Mouse (Mus musculus) CD4-positive helper T cell, adult 2 months (primary cell): ENCODE results near the gene Ly6g5b.
A peak's percentile ranks its signal among the peaks of the same experiment; 100 is the strongest.
"Not testable (repeated sequence)": the region's sequence is repeated elsewhere in the genome, so short reads cannot be mapped to it uniquely, and the experiment has no call there.

Experiments
- DNase-seq: peaks from one replicate; pipeline ENCODE4 v3.0.0-alpha.2; 2012; ENCODE audit warnings: low read depth, missing footprints, low spot score

Gene Ly6g5b

DNA sequence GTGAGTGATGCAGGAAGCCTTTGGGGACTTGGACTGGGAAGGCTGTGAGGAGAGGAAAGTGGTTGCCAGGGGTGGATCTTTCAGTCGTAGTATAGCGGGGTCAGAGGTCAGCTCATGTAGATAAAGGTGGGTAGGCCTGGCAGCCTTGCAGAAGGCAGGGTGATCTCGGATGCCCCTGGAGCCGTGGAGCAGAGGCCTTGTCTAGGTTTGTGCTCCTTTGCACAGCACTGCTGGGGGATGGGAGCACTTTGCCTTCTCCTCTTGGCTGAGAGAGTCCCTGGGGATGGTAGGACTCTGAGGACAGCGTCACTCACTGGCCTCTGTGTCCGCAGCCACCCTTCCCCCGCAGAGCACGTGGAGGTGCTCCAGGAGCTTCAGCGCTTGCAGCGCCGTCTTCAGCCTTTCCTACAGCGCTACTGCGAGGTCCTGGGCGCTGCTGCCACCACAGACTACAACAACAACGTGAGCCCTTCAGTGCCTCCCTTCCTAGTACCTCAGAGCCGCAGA is 25.3 kb upstream of the Ly6g5b start:
- no peak for DNase-seq

DNA sequence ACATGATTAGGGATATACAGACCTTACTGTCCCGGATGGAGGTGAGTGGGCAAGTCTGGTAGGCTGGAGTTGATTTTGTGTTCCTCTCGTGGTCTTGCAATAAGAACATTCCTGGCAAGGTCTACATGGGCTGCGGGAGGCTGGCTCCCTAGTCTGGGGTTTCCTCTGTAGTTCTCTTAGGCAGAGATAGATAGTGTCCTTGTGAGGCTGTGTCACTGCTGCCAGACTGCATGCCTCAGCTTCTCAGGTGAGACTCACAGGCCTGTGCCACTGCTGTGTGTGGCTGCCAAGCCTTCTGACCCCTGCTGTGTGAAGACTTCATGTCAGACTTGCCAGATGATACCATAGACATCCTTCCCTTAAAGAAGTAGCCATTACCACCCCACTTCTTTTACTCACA is 24.0 kb upstream of the Ly6g5b start:
- DNase-seq: no peak

DNA sequence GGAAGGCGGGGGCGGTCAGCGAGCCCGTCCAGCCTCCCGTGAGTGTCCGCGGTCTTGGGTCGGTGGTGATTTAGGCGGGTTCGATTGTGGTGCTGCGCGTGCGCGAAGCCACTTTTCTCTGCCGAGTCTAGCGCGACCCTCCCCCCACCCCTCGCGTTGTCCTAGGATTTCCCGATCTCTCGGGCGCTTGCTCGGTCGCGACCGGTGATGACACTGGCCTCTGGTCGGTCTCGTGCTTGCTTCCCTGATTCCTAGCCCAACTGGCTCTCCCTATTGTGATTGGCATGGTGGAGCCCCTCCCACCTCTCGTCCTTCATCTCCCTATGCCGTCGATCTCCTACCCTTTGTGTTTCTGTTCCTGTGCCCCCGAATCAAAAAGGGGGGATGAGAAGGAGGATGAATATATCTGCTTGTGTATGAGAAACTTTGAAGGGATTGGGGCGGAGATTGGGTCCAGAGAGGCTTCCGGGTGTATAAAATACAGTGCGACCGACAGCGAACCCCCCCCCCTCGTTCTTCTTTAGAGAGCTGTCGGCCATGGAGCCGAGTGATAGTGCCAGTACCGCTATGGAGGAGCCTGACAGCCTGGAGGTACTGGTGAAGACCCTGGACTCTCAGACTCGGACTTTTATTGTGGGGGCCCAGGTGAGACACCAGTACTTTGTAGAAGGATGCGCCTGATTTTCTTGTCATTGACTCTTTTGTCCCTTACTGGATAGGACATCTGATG is 20.5 kb upstream of the Ly6g5b start:
- no peak for DNase-seq

DNA sequence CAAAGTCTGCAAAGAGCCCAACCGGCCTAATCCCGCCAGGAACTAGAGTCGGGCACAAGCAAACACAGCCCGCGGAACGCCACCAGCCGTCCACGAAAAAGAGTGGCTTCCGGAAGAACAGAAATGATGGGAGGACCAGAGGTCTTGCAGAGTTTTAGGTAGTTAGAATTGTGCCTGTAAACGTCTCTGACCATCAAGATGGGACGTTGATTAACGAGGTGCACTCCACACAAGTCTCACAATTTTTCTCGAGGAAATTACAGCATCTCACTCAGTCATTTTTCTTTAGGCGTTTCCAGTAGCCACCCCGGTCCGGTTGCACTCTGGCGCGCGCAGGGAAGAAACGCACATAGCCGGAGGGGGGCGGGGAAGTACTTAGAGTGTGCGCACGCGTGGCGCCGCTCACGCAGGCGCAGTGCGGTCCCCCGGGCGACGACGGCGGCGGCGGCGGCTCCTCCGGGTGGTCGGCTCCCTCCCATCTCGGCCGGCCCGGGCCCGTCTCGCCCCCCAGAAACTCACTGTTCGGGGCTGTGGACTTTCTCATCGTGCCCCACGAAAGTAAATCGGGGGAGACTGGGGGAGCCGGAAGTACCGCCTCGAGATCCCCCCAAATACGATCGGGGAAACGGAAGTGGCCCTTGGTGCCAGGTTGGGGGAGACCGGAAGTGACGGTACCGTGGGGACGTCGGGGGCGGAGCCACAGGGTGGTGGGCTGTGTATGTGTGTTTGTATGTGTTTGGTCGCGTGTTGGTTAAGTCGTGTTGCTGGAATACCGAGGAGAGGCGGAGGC is 19.8 kb upstream of the Ly6g5b start, which contains the start of gene Bag6:
Gene Bag6 (plus strand): TSS at position 378 of the 790 bp plus-strand sequence.
- DNase-seq: peak; percentile 98

DNA sequence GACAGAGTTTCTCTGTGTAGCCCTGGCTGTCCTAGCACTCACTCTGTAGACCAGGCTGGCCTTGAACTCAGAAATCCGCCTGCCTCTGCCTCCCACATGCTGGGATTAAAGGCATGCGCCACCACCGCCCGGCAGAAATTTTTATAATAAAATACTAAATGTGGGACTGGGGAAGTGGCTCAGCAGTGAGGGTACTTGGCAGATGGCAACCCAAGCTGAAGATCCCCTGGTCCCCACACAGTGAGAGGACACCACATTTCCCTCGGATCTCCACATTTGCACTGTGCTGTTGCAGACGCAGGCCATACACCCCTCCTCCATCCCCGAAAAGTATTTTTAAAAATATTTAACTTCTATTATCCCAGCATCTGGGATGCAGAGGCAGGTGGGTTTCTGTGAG is 18.3 kb upstream of the Ly6g5b start:
- no peak for DNase-seq

DNA sequence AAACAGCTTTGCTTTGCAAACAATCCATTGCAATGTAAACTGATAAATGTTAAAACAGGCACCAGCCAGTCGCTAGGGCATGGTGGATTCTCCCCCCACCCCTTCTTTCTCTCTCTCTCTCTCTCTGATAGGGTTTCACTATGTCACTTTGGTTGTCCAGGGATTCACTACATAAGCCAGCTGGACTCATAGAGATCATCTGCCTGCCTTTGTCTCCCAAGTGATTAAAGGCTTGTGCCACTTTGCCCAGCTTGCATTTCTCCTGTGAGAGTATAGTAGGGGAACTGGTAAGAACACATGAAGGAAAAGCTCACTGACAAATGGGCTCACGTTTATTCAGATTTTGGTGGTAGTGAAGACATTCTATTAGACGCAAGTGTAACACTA is 16.9 kb upstream of the Ly6g5b start:
- DNase-seq: no peak

DNA sequence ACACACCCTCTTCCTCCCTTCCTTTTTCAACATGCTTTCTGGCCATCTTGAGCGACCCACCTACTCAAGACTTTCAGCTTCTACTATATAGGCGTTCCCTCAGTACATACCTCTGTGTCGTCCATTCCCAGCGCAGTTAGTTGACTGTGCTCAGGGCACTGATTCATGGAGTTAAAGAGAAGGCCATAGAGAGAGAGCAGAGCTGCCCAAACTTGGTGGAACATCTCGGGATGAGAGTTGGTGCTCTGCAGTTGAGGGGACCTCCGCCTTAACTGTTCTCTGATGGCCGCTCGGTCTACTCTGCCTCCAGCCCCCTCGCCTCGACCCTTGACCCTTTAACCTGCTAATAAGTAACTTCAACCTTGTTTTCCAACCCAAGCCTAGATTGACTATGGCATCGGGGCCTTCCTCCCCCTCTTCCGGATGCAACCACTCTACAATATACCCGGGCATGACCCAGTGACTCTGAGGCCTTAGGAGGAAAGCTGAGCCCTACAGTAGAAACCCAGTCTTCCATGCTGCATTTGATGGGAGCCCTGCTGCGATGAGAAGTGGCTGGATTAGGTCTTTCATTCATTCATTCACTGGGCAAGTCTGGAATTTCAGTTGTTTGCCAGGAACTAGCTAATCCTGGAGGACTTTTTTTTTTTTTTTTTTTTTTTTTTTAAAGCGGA is 16.4 kb upstream of the Ly6g5b start, which contains the start of gene Apom:
Gene Apom (minus strand): TSS at position 551 of the 674 bp plus-strand sequence.
- DNase-seq: no peak

DNA sequence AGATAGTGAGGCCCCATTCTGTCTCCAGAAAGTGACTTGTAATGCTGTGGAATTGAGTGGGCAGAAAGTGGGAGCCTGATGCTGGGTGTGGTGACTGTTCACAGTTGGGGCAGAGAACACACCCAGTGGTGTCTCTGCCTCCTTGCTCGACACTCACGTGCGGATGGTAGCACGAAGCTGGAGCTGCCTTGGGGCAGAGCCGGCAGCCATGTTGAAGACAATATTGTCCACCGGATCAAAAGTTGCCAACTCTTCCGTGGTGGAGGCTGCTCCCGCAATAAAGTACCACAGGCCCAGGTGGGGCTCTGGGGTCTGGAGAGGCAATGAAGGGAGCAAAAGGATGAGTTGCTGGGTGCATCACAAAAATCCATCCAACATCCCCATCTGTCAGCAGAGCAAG is 15.8 kb upstream of the Ly6g5b start:
- DNase-seq: no peak

DNA sequence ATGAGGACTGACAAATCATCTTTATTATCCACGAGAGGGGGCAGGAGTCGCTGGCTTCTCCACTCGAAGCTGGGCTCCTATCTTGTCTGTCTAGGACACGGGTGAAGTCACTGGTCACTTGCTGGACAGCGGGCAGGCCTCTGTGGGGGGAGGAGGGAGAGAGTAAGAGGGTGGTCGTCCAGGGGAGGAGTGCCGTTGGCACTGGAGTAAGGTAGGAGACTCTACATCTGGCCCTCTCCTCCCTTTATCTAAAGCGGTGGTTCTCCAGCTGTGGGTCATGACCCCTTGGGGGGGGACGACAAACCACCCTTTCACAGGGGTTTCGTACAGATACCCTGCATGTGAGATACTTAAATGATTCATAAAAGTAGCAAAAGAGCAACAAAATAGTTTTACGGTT is 13.8 kb upstream of the Ly6g5b start:
- no peak for DNase-seq

DNA sequence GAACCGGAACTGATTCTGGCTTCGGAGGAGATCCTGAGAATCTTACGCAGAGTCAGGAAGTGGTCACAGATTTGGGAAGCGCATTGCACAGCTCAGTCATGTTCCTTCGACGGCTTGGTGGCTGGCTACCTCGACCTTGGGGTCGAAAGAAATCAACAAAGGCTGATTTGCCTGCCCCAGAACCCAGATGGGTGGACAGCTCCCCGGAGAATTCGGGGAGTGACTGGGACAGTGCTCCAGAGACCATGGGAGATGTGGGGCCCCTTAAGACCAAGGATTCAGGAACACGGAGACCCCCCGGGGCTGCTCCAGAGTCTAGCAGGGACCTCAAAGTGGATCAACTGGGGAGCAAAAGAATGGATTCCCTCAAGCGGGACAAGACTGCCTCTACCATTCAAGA is 11.8 kb upstream of the Ly6g5b start:
- DNase-seq: no peak

DNA sequence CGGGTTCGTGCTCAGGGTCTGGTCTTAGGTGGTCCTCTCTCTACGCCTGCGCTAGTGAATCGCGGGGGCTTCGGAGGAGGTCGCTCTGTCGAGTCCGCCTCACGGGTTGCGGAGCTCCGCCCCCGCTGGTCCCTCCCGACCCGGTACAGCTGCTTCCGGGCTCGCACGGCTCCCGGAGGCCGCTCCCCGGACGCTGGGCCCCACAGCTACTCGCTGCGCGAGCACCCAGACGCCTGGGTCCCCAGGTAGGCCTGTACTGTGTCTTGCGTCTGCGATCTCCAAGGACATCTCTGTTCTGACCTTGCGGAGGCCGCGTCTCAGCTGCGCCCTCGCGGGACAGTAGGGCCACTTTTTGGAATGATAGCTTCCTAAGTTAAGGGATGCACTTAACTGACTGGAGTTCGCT is 11.0 kb upstream of the Ly6g5b start, which contains the start of gene D17H6S53E:
Gene D17H6S53E (plus strand): TSS at position 168 of the 406 bp plus-strand sequence.
- DNase-seq: peak; percentile 87

DNA sequence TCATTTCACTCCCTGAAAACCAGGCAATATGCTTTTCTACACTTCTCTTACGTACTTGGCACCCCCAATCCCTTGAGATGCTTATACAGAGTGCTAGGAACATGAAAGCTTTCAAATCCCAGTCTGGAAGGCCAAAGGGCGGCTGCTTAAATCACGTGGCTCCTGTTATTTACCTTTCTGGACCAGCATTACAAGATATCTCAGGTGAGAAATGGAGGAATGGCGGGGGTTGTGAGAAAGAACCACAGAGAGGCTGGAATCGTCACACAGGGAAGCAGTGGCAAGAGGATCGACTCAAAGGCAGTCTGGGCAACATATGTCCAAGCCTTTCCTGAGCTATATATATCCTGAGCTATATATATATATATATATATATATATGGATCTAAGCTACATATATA is 10.3 kb upstream of the Ly6g5b start:
- DNase-seq: no peak

DNA sequence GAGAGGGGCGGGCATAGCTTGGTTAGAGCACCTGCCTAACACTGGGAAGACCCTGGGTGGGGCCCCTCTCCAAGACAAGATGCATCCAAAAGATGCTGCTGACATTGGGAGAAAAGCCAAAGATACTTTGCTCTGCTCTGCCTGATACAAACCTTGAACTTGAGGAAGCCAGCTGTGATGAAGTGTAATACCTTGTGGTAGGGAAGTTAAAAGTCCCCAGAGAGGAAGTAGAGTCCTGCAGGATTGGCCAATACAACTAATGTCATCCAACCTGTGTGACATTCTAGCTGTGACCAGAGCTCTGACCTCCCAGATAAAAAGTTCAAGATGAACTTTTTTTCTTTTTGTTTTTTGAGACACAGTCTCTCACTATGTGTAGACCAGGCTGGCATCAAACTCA is 9.9 kb upstream of the Ly6g5b start:
- no peak for DNase-seq

DNA sequence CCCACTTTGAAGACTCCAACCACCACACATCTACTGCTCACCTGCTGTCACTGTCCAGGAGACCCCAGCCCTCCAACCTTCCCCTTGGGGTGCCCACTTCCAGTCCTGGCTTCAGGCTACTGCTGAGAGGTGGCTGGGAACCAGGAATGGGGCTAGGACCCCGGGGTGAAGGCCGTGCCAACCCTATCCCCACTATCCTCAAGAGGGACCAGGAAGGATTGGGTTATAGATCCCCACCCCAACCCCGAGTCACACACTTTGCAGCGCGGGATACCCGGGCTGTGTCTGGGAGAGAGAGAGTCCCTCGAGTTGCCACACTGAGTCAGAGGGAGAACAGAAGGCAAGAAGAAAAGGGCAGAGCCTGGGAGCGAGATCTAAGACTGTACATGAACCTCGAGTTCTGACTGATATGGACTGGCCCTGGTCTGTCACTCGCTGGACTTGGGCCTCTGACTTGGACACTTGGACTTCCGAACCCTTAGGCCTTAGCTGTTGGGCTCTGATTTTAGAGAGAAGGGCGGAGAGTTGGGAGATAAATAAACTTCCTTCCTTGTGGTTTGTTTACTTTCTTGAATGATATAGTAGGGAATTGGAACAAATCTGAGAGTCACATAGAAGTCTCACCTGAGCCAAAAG is 9.2 kb upstream of the Ly6g5b start:
- not testable (repeated sequence) for DNase-seq

DNA sequence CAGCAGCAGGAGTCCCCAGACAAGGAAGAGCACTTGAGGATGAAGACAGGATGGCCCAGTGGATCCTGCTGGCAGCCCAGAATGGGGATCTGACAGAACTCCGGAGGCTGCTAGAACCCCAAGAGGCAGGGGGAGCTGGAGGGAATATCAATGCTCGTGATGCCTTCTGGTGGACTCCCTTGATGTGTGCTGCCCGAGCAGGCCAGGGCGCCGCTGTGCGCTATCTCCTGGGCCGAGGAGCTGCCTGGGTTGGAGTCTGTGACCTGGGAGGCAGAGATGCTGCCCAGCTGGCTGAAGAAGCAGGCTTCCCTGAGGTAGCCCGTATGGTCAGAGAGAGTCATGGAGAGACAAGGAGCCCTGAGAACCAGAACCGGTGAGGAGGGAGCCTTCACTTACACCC is 8.1 kb upstream of the Ly6g5b start:
- DNase-seq: not testable (repeated sequence)

DNA sequence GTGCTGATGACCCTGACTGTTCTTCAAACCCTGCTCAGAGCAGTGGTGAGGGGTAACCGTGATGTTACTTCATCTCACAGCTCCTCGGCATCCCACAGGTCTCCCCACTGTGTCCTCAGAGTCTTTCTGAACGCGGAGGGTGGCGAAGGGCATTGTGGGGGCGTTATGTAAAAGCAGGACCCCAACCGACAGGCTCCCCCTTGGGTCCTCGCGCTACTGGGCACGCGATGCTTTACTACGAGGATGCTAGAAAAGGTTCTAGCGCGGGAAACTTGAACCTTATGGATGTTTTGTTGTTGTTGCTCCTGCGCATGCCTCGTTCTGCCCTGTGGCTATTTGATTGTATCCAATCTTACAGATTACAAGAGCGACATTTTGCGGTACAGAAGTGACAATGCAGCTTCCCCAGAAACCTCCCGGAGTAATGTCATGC is 6.7 kb upstream of the Ly6g5b start, which contains the start of gene Csnk2b:
Gene Csnk2b (minus strand): TSS at position 183 of the 433 bp plus-strand sequence.
- DNase-seq: peak; percentile 77

DNA sequence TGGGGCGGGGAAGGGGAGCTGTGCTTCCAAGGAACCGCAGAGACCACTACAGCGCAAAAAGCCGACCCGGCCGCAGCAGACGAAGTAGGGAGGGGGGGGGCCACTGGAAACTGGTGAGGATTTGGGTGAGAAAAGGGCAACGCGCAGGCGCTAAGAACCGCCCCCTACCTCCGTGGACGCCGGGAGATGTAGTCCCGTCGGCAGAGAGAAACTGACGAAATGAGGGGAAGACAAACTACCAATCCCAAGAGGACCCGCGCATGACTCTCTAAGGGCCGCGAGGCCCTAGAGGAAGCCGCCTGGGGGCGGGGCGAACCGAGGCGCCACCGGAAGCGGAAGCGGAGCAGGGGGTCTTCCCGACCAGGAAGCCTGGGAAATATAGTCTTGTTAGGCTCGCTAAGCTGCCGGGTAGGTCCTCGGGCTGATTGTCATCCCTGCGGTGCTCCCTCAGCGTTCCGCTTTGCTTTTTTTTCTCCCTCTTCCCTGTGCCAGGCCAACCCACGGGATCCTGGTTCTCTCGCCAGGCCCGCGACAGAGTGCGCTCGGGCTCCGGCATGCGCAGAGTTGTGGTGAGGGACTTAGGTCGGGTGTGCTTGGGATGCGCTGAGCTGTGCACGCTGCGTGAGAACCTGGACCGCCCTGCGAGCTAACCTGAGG is 6.0 kb upstream of the Ly6g5b start, which contains the start of gene Gpank1:
Gene Gpank1 (plus strand): TSS at position 313 of the 657 bp plus-strand sequence.
- DNase-seq: peak; percentile 99

DNA sequence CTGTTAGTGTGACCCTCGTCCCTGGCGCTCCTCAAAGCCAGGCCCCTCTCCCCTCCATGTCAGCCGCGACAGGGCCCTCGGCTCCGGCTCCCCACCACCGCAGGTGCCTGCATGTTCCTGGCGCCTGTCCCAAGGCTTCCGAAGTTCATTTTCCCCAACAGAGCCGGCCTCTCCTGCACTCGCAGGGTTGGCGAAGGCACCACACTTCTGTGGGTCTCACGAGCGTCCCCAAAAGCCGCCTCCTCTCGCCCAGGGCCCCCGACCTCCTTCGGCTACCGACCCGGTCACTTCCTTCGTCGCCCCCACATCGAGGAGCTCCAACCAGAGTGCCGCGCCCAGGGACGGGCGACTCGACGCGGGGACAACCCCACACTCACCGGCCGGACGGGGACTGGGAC is 5.5 kb upstream of the Ly6g5b start:
- no peak for DNase-seq

DNA sequence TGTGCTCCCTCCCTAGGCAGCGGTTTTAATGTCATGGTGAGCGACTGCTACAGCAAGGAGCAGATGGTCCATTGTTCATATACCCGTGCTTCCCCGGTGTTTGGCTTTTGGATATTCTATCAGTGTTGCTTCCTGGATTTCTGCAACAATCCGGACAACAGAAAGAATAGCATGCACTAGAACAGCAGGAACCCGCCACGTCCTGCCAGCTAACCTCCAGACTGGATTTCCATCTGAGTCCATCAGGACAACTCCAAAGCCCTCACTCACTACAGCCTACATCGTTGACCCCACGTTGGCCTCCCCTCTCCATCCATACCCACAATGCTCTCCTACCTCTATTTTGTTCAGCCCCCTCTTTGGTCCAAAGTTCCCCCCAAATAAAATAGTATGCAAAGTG is 3.5 kb downstream of the Ly6g5b start:
- no peak for DNase-seq

DNA sequence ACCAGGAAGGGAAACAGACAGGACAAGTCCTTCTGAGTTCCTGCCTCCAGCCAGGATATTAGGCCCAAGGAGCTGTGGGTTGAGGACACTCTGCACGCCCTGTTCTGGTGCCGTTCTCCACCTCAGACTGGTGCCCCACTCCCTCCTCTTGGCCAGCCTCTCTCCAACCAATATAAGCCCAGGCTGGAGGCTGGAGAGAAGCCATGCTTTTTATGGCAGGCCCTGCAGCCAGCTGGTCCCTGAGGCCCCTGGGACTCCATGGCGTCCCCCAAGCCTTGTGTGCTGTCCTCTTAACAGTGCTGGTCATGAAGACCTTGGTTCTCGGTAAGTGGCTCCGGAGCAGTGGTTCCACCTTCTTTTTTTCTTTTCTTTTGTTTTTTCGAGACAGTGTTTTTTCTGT is 7.1 kb downstream of the Ly6g5b start, which contains the start of gene Ly6g5c:
Gene Ly6g5c (plus strand): TSS at position 183 of the 400 bp plus-strand sequence.
- DNase-seq: no peak

DNA sequence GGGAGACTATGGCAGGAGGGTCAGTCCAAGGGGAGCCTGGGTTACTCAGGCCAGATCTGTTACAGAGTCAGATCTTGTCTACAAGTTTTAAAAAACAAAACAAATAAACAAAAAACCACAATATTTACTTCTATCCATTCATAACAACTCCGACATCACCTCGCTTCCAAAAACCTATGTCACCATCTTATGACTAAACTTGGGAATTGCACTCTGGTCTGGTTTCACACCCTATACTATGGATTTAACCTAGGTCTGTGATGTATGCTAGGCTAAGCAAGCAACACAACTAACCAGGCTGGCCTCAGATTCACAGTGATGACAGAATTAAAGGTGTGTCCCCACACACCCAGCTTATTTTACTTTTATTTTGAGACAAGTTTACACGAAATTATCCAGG is 8.7 kb downstream of the Ly6g5b start:
- no peak for DNase-seq
